Mouse (Mus musculus) gastrocnemius, adult 2 months (tissue): Measurements from ENCODE around the gene Pate1. TPM values are rescaled to one million over a fixed set of nuclear protein-coding genes. Genes with fewer than 3 reads are reported as not detected.

Experiments used
- DNase-seq: peaks from one replicate; pipeline ENCODE4 v3.0.0; 2022
- H3K27ac ChIP-seq: fragments of 200-600 bp; 2 replicates; pipeline ENCODE4 v1.8.1; 2022; ENCODE audit warnings: mild to moderate bottlenecking
- H3K4me3 ChIP-seq: fragments of 200-600 bp; 2 replicates; pipeline ENCODE4 v1.8.1; 2022; ENCODE audit warnings: mild to moderate bottlenecking, moderate library complexity
- CTCF ChIP-seq: fragments of 200-600 bp; IDR thresholded peaks from 2 replicates; pipeline ENCODE4 v1.8.1; 2022; ENCODE audit warnings: antibody characterized with exemption, mild to moderate bottlenecking, moderate library complexity
- intact Hi-C: fragments of 180-260 bp; cut with DNase I; formaldehyde crosslinking; loops from one replicate; pipeline ENCODE4 v1.15.1; 2025
- long read RNA-seq, 2 experiments: library from polyadenylated mRNA; stranded (forward); transcript quantifications; one replicate each; pipeline ENCODE4 v2.0.0; 2021
- total RNA-seq, 2 experiments: library from RNA; stranded (reverse); gene quantifications; 2 replicates each; pipeline ENCODE4 v1.2.3; 2021

Gene Pate1
- total RNA-seq: not detected
- long read RNA-seq, experiment 1: 0 reads
- long read RNA-seq, experiment 2: 0 reads

- TF ChIP-seq CTCF: no peak
- intact Hi-C loops: no loop called here
- DNase-seq: no peak
- Histone ChIP-seq H3K27ac (no peak within 1 kb of the TSS), H3K4me3 (no peak within 1 kb of the TSS)
Observed at GRCm38 (mm10) chr9:35687013-35687412, at the start of gene Pate1. Pate1 (minus strand) TSS chr9:35687390.

GRCm38 (mm10) chr9:35707265-35707664 is 20.1 kb upstream of the Pate1 start:
- Histone ChIP-seq H3K4me3 (no peak overlapping the region), H3K27ac (no peak overlapping the region)
- intact Hi-C loops: no loop called here
- peak; percentile 29; the same call in 1 of the 2 replicates for TF ChIP-seq CTCF
- DNase-seq: no peak

- DNase-seq: no peak
- TF ChIP-seq CTCF: no peak
- H3K4me3 ChIP-seq: no peak overlapping the region
- no peak overlapping the region for H3K27ac ChIP-seq
- intact Hi-C loops: no loop called here
Observed at GRCm38 (mm10) chr9:35691924-35692323, 4.7 kb upstream of the Pate1 start.

GRCm38 (mm10) chr9:35673557-35673956 is 13.6 kb downstream of the Pate1 start:
- Histone ChIP-seq H3K27ac (no peak overlapping the region), H3K4me3 (no peak overlapping the region)
- intact Hi-C loops: no loop called here
- no peak for TF ChIP-seq CTCF
- DNase-seq: no peak

GRCm38 (mm10) chr9:35648102-35648501 is 39.1 kb downstream of the Pate1 start, which contains the start of gene Pate3:
Pate3 (minus strand) TSS chr9:35648202.
- intact Hi-C loops: no loop called here
- no peak for TF ChIP-seq CTCF
- no peak for DNase-seq
- Histone ChIP-seq H3K27ac (no peak within 1 kb of the TSS), H3K4me3 (no peak within 1 kb of the TSS)

Other genes with a start within 250 kb of the Pate1 start
- not detected for gene Gm1113, start 169.1 kb downstream of the Pate1 start, total RNA-seq
- gene Ddx25, start 128.9 kb downstream of the Pate1 start, total RNA-seq: not detected
- gene Pus3, start 128.8 kb downstream of the Pate1 start, total RNA-seq: 1 to 10 TPM; 9.0 to 9.1 TPM
- gene Pate2, start 117.1 kb downstream of the Pate1 start, total RNA-seq: not detected
- gene Hyls1, start 117.0 kb downstream of the Pate1 start, total RNA-seq: 1 to 10 TPM; 1.2 to 1.3 TPM
- gene Pate4, start 75.4 kb downstream of the Pate1 start, total RNA-seq: not detected
- not detected for gene Pate3, start 39.2 kb downstream of the Pate1 start, total RNA-seq
- gene Gm17677, start 53.7 kb upstream of the Pate1 start, total RNA-seq: not detected
- gene Gm17727, start 90.7 kb upstream of the Pate1 start, total RNA-seq: not detected
- gene Gm27235, start 102.7 kb upstream of the Pate1 start, total RNA-seq: not detected
- not detected for gene D730048I06Rik, start 102.7 kb upstream of the Pate1 start, total RNA-seq
- not detected for gene 9230110F15Rik, start 156.8 kb upstream of the Pate1 start, total RNA-seq
- not detected for gene 9230113P08Rik, start 221.0 kb upstream of the Pate1 start, total RNA-seq